8 mouse cellular contexts compared by ENCODE assay signal in the genomic region with DNA sequence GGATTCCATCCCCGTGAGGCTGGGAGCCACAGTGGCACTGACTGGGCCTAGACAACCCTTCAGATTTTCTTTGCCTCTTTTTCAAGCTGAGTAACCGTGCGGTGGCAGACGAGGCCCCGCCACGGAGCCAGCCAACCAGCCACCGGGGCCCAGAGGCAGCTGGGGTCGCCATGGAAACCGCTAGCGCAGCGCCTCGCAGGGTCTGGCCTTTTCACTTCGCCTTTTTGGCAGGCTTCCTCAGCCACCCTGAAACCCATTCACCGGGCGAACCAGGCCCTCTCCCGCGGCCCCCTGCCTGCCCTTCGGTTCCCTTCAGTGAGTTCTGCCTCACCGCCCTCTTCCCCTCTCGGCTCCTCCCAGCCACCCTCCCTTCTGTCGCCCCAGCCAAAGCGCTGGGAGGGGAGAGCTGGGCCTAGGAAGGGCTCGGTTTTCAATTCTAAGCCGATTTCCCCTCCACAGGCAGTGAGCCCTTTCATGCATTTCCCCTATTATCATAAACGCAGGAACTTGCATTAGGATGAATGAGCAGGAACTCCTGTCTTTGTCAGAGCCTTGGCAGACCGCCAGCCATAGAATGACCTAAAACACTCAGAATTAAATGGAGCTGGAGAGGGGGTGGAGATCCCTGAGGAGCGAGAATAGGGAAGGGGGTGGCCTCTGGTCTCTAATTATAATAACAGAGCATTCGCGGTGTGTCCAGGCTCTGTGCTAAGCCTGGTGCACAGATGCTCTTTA.
DNase-seq lines count a peak whose midpoint lies in the region; ATAC-seq and TF ChIP-seq lines count a peak whose summit lies in the region.

No protein-coding gene starts in this region.

- in situ Hi-C loops in Patski (cut with MboI; ENCODE audit: low pct_unique_long_range_greater_than_20kb), result no loop called here

- DNase-seq in Patski (ENCODE audit: low read depth, low spot score), result peak; percentile 97
- peak; percentile 82 to 84 for DNase-seq in cerebellum, postnatal 25 days
- DNase-seq in frontal cortex, postnatal 36 days (ENCODE audit: low spot score in 2 of 2), result peak; percentile 89 to 91
- DNase-seq in hindbrain, embryonic 14.5 days (ENCODE audit: low spot score), result peak; percentile 94
- peak; percentile 77 to 87 for DNase-seq in left cerebral cortex, adult 18-20 months (ENCODE audit: low spot score in 2 of 2)
- DNase-seq in lung, postnatal 4 days, result peak; percentile 92 to 96
- peak; percentile 99 for DNase-seq in retina, postnatal 1 day
- peak; percentile 91 for DNase-seq in thymus, postnatal 4 days

- H3K4me3 ChIP-seq in hindbrain, embryonic 14.5 days (replicated peaks; ENCODE audit: low read length), result no peak overlapping the region

- peak; percentile 82 for ATAC-seq in Patski
- peak; percentile 90 for ATAC-seq in hindbrain, embryonic 14.5 days (ENCODE audit: low FRiP score)

- H3K27me3 ChIP-seq in Patski, result no peaks in the 10 kb centered on the region
- no peaks in the 10 kb centered on the region for H3K27me3 ChIP-seq in hindbrain, embryonic 14.5 days (ENCODE audit: control insufficient read depth, insufficient read depth, low read length)

- 0% methylated on average over 29 of the region's 29 CpGs for WGBS in hindbrain, embryonic 14.5 days

- no peak for TF ChIP-seq CTCF in Patski (IDR thresholded peaks at IDR 0.05)

- no peaks in the 10 kb centered on the region for H3K36me3 ChIP-seq in hindbrain, embryonic 14.5 days (replicated peaks; ENCODE audit: control insufficient read depth, insufficient read depth)

- H3K4me1 ChIP-seq in hindbrain, embryonic 14.5 days (replicated peaks; ENCODE audit: control insufficient read depth, insufficient read depth, low read length), result peaks cover 58% of the 10 kb centered on the region

- peak overlapping the region; percentile 35 for H3K4me2 ChIP-seq in hindbrain, embryonic 14.5 days (replicated peaks)

- H3K9me3 ChIP-seq in hindbrain, embryonic 14.5 days (ENCODE audit: control insufficient read depth, low read length), result no peaks in the 10 kb centered on the region

- H3K27ac ChIP-seq in hindbrain, embryonic 14.5 days, result peak overlapping the region; percentile 97

- CTCF ChIA-PET in Patski (lab: Charles Lee), result interaction anchor here (1.0 to 8.4 kb wide), 7 partner anchors 13 to 100 kb away, joined by 3 to 62 read pairs (median 4); no protein-coding TSS in a partner anchor

- peak overlapping the region; percentile 50 for H3K9ac ChIP-seq in hindbrain, embryonic 14.5 days

- POLR2A ChIA-PET in Patski (lab: Charles Lee), result interaction anchor here (1.1 to 4.6 kb wide), 10 partner anchors 9 to 68 kb away, joined by 3 to 22 read pairs (median 5); no protein-coding TSS in a partner anchor
